Mouse (Mus musculus): Measurements from ENCODE around the gene Utrn.

- TF ChIP-seq POLR2A (IDR thresholded peaks at IDR 0.05; ENCODE audit: borderline replicate concordance, insufficient read depth, low read length), result no peak
- no peak for TF ChIP-seq CTCF (IDR thresholded peaks at IDR 0.05; ENCODE audit: borderline replicate concordance, insufficient read depth, low read depth, low read length)
Observed at GRCm38 (mm10) chr10:12785299-12785698, 83.9 kb downstream of the Utrn start.
